Mouse (Mus musculus) MEL-GATA-1-ER (cell line): ENCODE measurements around the gene Foxd3.

Source experiments
- DNase-seq: peaks from one replicate; pipeline ENCODE4 v3.0.0-alpha.2; 2012; ENCODE audit warnings: low read depth; ENCODE audit errors: extremely low read depth

Gene Foxd3

DNA sequence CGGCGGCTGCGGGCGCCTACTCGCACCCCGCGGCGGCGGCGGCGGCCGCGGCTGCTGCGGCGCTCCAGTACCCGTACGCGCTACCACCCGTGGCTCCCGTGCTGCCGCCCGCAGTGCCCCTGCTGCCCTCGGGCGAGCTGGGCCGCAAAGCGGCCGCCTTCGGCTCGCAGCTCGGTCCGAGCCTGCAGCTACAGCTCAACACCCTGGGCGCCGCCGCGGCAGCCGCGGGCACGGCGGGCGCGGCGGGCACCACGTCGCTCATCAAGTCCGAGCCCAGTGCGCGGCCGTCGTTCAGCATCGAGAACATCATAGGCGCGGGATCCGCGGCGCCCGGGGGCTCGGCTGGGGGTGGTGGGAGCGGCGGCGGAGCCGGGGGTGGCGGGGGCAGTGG is 1.3 kb downstream of the Foxd3 start:
- DNase-seq, result no peak

DNA sequence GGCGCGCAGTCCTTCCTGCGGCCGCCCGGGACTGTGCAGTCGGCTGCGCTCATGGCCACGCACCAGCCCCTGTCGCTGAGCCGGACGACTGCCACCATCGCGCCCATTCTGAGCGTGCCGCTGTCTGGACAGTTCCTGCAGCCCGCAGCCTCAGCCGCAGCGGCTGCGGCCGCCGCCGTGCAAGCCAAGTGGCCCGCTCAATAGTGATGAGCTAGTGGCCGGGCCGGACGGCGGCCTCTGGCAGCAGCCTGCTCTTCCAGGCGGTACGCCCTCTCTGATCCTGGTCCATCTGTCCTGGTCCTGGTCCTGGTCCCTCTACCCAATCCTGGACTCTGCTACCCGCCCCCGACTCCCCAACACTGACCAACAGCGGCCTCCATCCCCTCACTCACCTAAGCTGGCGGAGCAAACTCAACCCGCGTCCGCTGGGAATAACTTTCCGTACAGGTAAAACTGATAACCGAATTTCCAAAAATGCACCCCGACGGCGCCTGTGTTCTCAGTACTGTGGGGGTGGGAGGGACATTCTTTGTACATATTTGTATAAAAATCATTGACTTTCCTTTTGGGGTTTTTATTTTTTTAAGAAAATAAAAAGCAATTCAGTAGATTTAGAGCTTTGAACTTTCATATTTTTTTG is 1.9 kb downstream of the Foxd3 start:
- DNase-seq, result no peak

DNA sequence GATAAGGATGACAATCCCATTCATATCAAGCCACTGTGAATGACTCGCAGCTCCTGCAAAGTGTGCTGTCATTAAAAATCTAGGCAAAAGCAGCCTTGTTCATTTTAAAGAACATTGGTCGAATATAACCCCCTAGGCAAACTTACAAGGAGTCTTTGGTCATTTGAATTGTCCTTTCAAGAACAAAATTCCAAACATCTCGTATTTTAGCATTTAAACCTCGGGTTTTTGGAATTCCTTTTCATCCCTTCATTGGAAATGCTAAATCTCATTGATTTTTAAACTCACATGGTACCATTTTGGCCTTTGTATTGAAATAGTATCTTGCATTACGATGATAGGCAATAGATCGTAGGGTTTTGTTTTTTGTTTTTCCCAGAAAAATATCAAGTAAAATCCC is 2.8 kb downstream of the Foxd3 start:
- no peak for DNase-seq

DNA sequence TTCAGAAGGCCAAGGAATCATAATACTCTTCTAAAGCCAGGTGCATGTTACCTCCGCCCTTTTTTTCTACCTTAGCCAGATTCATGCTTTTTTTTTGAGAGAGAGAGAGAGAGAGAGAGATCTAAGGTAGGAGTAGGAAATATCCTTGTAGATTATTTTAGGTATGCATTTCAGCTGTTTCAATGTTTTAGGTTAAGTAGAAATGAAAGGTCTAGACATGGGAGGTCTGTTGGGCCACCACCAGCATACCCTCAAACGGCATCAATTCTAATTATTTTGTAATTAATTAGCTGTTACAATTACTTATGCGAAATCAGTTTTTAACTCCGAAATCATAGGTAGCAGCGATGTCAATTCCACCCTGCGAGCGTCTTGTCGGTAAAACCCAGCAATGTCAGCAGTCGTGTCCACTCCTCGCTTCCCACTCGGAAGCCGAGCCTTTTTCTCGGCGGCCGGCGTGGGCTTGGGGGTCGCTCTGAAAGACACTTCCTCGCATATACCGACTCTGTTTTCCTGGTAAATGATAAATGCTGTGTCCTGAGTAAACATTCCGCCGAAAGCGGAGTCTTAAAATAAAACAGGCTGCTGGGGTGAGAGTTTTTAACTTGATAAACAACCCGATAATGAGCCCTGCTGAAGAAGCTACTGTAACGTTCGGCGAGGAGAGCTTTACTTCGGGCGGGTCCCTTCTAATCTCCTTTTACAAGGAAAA is 3.4 kb downstream of the Foxd3 start:
- DNase-seq, result no peak

DNA sequence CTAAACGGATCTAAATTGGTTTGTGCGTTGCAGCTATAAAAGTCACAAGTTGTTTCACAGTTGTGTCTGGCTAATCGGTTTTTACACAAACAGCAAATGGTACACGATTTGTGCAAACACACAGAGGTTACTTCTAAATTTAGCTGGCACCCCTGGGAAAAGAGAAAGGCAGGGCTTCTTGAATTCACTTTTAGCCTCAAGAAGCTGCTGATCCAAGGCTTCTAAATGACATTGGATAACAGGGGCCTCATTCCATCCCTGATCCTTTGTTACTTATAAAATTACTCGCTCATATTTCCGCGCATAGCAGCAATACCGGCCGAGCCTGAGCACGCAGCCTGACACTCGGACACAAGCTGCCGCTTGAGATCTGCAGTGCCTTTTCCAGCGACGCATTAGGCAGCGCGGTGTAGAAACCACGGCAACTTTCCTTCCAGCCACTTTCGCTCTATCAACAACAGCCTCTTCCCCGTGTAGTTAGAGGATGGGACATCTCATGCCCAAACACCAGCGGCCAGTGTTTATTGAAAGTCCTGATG is 4.0 kb downstream of the Foxd3 start:
- no peak for DNase-seq

DNA sequence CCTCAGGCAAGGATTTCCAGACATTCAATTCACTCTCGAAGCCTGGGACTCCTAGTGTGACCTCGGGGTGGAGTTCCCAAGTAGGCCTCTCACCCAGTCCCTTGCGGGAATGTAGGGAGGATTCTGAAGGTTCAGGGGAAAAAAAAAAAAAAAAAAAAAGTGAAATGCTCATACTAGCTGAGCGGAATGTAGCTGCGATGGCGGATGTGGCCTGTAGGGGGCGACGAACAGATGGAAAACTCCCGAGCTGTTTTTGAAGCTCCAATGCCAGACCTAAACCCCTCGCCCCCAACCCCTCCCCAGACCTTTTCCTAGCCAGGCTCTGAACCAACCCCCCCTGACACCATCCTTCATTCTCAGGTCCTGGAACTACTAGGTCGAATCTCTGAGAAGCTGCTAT is 4.9 kb downstream of the Foxd3 start:
- no peak for DNase-seq

DNA sequence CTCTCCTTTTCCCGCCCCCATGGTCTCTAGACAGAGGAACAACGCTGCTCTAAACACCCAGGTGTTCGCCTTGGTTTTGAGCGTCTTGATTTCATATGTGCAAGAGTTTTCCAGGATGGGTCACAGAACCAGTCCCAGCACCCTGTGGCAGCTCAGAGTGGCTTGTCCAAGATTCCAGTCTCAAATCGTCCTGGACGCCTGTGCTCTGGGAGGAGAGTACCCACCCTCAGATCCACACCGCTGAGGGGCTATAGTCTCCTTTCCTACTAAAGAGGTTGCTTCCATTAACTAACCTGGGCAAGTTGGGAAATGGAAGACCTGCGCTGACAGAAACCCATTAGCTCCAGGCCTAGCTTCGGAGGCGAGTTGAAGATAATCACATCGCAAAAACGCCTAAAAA is 5.9 kb downstream of the Foxd3 start:
- DNase-seq, result no peak

DNA sequence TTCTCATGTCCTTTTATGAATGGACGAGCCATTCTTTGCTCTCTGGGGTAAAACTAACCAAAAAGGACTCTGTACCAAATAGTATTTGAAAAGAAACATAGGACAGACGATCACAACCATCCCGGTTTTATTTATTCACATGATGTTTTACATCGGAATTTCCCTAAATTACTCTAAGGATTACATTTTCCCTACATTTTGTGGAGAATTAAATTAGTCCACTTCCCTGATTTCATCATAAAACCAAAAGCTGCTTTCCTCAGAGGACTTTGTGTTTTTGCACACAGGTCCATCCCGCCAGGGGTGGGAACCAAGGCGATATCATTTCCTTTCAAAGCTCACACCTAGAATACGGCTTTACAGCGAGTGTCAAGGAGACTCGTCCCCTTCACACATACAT is 6.3 kb downstream of the Foxd3 start:
- DNase-seq, result no peak

DNA sequence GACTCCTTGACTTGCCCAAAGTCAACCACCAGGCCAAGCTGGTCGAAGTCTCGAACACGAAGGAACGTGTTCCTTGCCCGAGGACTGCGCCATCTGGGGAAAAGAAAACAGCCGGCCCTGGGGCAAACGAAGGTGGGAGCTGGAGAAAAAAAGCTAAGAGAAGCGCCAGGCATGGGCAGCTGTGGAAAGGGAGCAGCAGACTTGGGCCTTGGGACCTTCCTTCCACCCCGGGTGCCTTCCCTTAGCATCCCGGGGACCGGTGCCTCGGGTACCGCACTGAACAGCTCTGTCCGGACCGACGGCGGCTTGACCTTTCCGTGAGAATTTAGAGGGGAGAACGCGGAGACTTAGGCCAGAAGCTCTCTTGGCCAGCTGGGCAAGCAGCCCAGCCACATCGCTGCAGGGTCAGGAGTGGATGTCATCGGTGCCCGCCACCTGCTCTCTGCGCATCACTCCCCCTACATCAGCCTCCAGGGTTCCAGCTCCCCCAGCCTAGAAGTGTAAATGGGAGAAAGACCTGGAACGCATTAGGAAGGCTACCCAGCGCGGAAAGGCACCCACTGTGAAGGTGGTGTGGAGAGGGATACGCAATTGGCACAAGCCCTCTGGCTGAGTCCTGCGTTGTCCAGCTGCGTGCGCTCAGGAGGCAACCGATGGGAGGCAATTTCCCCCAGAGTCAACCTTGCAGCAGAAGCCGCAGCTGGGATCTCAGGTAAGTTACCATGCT is 6.9 kb downstream of the Foxd3 start:
- no peak for DNase-seq

DNA sequence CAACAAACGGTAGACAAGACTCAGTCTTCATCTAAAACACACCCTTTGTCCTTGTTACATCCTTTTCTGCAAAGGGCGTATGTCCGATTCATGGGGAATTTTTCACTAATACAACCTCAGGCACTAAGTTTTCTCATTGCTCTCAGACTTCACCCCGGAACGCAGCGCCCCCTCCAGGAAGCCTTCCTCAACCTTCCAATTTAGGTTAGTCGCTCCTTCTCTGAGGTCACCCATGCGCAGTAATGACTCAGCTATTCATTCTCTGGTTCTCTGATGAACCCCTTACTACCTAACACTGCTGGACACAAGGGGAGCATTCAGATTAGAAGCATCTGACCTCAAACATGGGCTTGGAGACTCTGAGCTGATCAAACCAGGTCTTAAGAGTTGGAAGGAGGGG is 7.6 kb downstream of the Foxd3 start:
- no peak for DNase-seq

DNA sequence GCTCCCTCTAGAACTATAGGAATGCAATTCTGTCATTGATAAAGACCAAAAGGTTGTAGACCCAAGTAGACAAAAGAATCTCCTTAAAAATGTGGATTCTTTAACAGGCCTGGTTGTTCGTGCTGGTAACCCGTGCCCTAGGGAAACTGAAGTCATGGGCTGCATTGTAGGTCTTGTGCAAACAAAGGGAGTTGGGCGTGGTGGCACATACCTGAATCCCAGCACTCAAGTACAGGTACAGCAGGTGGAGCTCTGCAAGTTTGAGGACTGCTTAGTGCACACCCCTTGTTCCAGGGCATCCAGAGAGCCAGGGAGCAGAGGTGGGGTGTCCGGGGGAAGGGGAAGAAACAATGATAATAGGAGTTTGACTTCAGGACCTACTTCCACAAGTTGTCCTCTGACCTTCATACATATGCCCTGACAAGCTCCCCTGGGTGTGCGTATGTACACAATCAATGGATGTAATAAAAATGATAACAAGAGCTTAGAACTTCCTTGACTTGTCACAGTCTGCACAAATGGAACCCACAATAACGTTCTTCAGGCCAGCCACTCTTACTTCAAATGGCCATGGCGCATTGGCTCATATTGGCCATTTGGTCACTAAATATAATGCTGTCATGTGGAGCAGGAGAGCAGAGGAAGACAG is 14.2 kb downstream of the Foxd3 start:
- no peak for DNase-seq

DNA sequence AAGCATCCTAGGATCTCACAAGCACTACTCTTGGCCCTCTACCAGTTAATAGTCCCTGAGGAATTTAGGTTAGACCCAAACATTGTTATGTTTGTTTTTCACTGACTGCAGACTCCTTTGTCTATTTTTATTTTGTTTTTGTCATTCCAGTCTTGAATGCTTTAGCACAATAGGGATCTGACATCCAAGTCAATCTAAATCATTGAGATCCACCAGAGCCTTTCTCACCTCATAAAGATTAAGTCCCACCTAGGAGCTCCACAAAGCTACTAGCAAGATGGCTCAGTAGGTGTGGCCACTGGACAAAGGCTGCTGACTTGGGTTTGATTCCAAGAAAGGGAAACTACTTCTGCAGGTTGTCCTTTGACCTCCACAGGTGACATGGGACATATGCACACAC is 19.1 kb downstream of the Foxd3 start:
- DNase-seq, result no peak

DNA sequence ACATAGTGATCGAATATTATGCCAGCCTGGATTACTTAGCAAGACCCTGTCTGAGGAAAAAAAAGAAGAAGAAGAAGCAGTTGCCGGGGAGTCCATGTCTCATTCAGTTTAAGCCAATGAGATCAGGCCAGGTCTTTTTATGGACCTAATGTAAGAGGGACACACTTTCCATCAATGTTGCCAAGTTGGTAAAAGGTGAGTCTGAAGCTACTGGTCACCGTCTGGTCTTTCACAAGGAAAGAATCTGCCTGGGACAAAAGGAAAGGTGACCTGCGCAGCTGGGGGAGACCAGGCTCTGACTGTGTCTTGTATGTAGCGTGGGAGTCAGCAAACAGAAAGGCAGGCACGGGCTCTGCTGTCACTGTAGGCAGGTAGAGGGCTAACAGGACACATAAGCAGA is 27.8 kb downstream of the Foxd3 start:
- no peak for DNase-seq

DNA sequence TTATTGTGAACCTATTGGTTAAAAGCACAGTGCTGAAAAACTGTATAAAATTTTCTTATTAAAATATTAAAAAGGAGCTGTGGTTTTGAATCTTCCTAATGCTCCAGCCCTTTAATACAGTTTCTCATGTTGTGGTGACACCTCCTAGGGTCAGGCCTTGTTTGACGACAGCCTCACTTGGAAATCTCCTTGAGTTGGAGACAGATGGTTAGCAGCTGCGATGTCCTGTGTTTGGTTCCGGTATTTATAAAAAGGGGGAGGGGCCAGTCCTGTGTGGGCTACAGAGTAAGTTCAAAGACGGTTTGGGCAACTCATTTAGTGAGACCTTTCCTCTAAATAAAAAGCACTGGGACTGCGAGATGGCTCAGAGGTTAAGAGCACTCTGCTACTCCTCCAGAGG is 30.2 kb downstream of the Foxd3 start:
- DNase-seq, result no peak
